Mouse (Mus musculus) hindbrain, embryonic 11.5 days (tissue): ENCODE data around the gene Ewsr1. TPM values are rescaled to one million over a fixed set of nuclear protein-coding genes. Genes with fewer than 3 reads are reported as not detected.
A peak's percentile ranks its signal among the peaks of the same experiment; 100 is the strongest.

Experiments
- ATAC-seq: fragments of 200-750 bp; cut with Nextera tagmentation; 2 replicates; pipeline ENCODE4 v1.8.0; 2017; ENCODE audit warnings: mild to moderate bottlenecking, moderate TSS enrichment, moderate library complexity; ENCODE audit not compliant: low FRiP score
- DNase-seq: peaks from one replicate; pipeline ENCODE4 v3.0.0-alpha.2; 2015; ENCODE audit warnings: low spot score
- H3K27ac ChIP-seq: fragments of 300-500 bp; sonication (generic); 2 replicates; pipeline ENCODE4 v1.5.1; 2014; ENCODE audit warnings: mild to moderate bottlenecking, low read depth, low read length
- H3K27me3 ChIP-seq: fragments of 300-500 bp; sonication (generic); 2 replicates; pipeline ENCODE4 v1.6.1; 2014; ENCODE audit warnings: mild to moderate bottlenecking, low read length, moderate library complexity, mixed read lengths; ENCODE audit not compliant: control insufficient read depth, insufficient read depth
- H3K36me3 ChIP-seq: fragments of 300-500 bp; sonication (generic); 2 replicates; pipeline ENCODE4 v1.6.1; 2014; ENCODE audit warnings: mild to moderate bottlenecking, low read length, moderate library complexity, mixed read lengths; ENCODE audit not compliant: control insufficient read depth, insufficient read depth
- H3K4me1 ChIP-seq: fragments of 300-500 bp; sonication (generic); replicated peaks from 2 replicates; pipeline ENCODE4 v1.6.1; 2014; ENCODE audit warnings: low read length, mixed read lengths; ENCODE audit not compliant: control insufficient read depth, insufficient read depth
- H3K4me2 ChIP-seq: fragments of 300-500 bp; sonication (generic); replicated peaks from 2 replicates; pipeline ENCODE4 v1.6.1; 2014; ENCODE audit warnings: mild to moderate bottlenecking, low read depth, low read length
- H3K4me3 ChIP-seq: fragments of 300-500 bp; sonication (generic); 2 replicates; pipeline ENCODE4 v1.5.1; 2014; ENCODE audit warnings: low read depth, low read length
- H3K9ac ChIP-seq: fragments of 300-500 bp; sonication (generic); 2 replicates; pipeline ENCODE4 v1.6.1; 2014; ENCODE audit warnings: low read depth, low read length
- H3K9me3 ChIP-seq: fragments of 300-500 bp; sonication (generic); 2 replicates; pipeline ENCODE4 v1.6.1; 2016; ENCODE audit warnings: low read length; ENCODE audit not compliant: control insufficient read depth
- WGBS: fragments of 180-500 bp; shearing (Covaris S2); extraction: QIAGEN DNeasy Blood & Tissue Kit; methylation state at CpG from one replicate; pipeline ENCODE4 v1.1.7; 2014; 5-methylcytosine and 5-hydroxymethylcytosine counted together
- polyA plus RNA-seq: library from polyadenylated mRNA; unstranded; fragments of >200 nt; fragmentation: Nextera tagmentation; extraction: Ambion mirVana; gene quantifications from 2 replicates; pipeline ENCODE4 v1.2.1, GENCODE M21; 2014

Ewsr1 gene
- polyA plus RNA-seq, 1 experiment from 2014 or later: 463 TPM

- ATAC-seq: no peak
- DNase-seq: no peak
- peak overlapping the region; percentile 87 for H3K4me2 ChIP-seq
- WGBS: 14% methylated on average over 8 of the region's 8 CpGs
- H3K27ac ChIP-seq: no peak overlapping the region
- peaks cover 68% of the 10 kb centered on the region for H3K27me3 ChIP-seq
- H3K9ac ChIP-seq: peak overlapping the region; percentile 48; the same call in 1 of the 2 replicates
- H3K4me1 ChIP-seq: peaks cover 23% of the 10 kb centered on the region
- H3K36me3 ChIP-seq: no peaks in the 10 kb centered on the region
- no peaks in the 10 kb centered on the region for H3K9me3 ChIP-seq
- H3K4me3 ChIP-seq: peak overlapping the region; percentile 45
Measured at GRCm38 (mm10) chr11:5057541-5057855, 41.6 kb downstream of the Ewsr1 start.

GRCm38 (mm10) chr11:5057064-5057463 is 42.0 kb downstream of the Ewsr1 start:
- Histone ChIP-seq H3K27ac (no peak overlapping the region), H3K9ac (no peak overlapping the region), H3K4me2 (no peak overlapping the region), H3K9me3 (no peaks in the 10 kb centered on the region), H3K4me1 (peaks cover 19% of the 10 kb centered on the region), H3K4me3 (no peak overlapping the region), H3K27me3 (peaks cover 64% of the 10 kb centered on the region), H3K36me3 (no peaks in the 10 kb centered on the region)
- WGBS: 50% methylated on average over 8 of the region's 8 CpGs
- DNase-seq: no peak
- no peak for ATAC-seq

- WGBS: 27% methylated on average over 23 of the region's 23 CpGs
- ATAC-seq: no peak
- Histone ChIP-seq H3K36me3 (no peaks in the 10 kb centered on the region), H3K4me3 (no peak overlapping the region), H3K27ac (no peak overlapping the region; the same call in 1 of the 2 replicates), H3K4me1 (peaks cover 12% of the 10 kb centered on the region), H3K4me2 (no peak overlapping the region), H3K27me3 (peaks cover 58% of the 10 kb centered on the region), H3K9ac (0 out of 2 replicates have a peak overlapping the region, but pooled peaks have one; percentile 17), H3K9me3 (no peaks in the 10 kb centered on the region)
- peak; percentile 48 for DNase-seq
Measured at GRCm38 (mm10) chr11:5055945-5056938, 42.8 kb downstream of the Ewsr1 start.

- Histone ChIP-seq H3K4me2 (no peak overlapping the region), H3K36me3 (no peaks in the 10 kb centered on the region), H3K27ac (no peak overlapping the region), H3K4me1 (peaks cover 6% of the 10 kb centered on the region), H3K9ac (no peak overlapping the region), H3K27me3 (peaks cover 44% of the 10 kb centered on the region), H3K4me3 (no peak overlapping the region), H3K9me3 (no peaks in the 10 kb centered on the region)
- DNase-seq (no peak), ATAC-seq (no peak)
- WGBS: 75% methylated on average over 6 of the region's 6 CpGs
Measured at GRCm38 (mm10) chr11:5054874-5055273, 44.2 kb downstream of the Ewsr1 start.

- no peak overlapping the region for H3K9ac ChIP-seq
- 87% methylated on average over 14 of the region's 14 CpGs for WGBS
Measured at GRCm38 (mm10) chr11:5054151-5054550, 44.9 kb downstream of the Ewsr1 start.

GRCm38 (mm10) chr11:5052200-5052854 is 46.7 kb downstream of the Ewsr1 start:
- Histone ChIP-seq H3K36me3 (no peaks in the 10 kb centered on the region), H3K4me2 (no peak overlapping the region), H3K27ac (no peak overlapping the region), H3K9ac (no peak overlapping the region), H3K4me1 (peaks cover 2% of the 10 kb centered on the region; the same call in 1 of the 2 replicates), H3K4me3 (no peak overlapping the region), H3K9me3 (no peaks in the 10 kb centered on the region), H3K27me3 (peaks cover 20% of the 10 kb centered on the region)
- DNase-seq (no peak), ATAC-seq (no peak)
- 76% methylated on average over 10 of the region's 10 CpGs for WGBS

More at GRCm38 (mm10) chr11:5054151-5054550, 44.9 kb downstream of the Ewsr1 start:
- H3K4me3 ChIP-seq: no peak overlapping the region
- no peak overlapping the region for H3K27ac ChIP-seq
- H3K27me3 ChIP-seq: peaks cover 37% of the 10 kb centered on the region
- peaks cover 5% of the 10 kb centered on the region for H3K4me1 ChIP-seq
- DNase-seq (no peak), ATAC-seq (no peak)
- no peaks in the 10 kb centered on the region for H3K36me3 ChIP-seq
- H3K4me2 ChIP-seq: no peak overlapping the region
- H3K9me3 ChIP-seq: no peaks in the 10 kb centered on the region

GRCm38 (mm10) chr11:5051629-5052028 is 47.4 kb downstream of the Ewsr1 start:
- Histone ChIP-seq H3K27ac (no peak overlapping the region), H3K27me3 (peaks cover 13% of the 10 kb centered on the region), H3K4me1 (peaks cover under 1% of the 10 kb centered on the region; the same call in 1 of the 2 replicates), H3K9me3 (no peaks in the 10 kb centered on the region), H3K4me2 (no peak overlapping the region), H3K9ac (no peak overlapping the region), H3K36me3 (no peaks in the 10 kb centered on the region), H3K4me3 (no peak overlapping the region)
- ATAC-seq: no peak
- DNase-seq: no peak
- 77% methylated on average over 10 of the region's 10 CpGs for WGBS

- Histone ChIP-seq H3K4me3 (no peak overlapping the region), H3K4me2 (no peak overlapping the region), H3K27me3 (no peaks in the 10 kb centered on the region), H3K36me3 (0 out of 2 replicates have a peak, but pooled peaks cover 3% of the 10 kb centered on the region), H3K9me3 (no peaks in the 10 kb centered on the region), H3K4me1 (no peaks in the 10 kb centered on the region), H3K27ac (no peak overlapping the region), H3K9ac (no peak overlapping the region)
- 47% methylated on average over 12 of the region's 12 CpGs for WGBS
- DNase-seq (no peak), ATAC-seq (no peak)
Measured at GRCm38 (mm10) chr11:5046321-5046926, 52.6 kb downstream of the Ewsr1 start.
